Mouse (Mus musculus) hindbrain, postnatal 0 days (tissue): Measurements from ENCODE around the gene Ptch2. TPM values are rescaled to one million over a fixed set of nuclear protein-coding genes. Genes with fewer than 3 reads are reported as not detected.

ENCODE experiments used
- ATAC-seq: fragments of 200-750 bp; cut with Nextera tagmentation; 2 replicates; pipeline ENCODE4 v1.8.0; 2017; ENCODE audit warnings: mild to moderate bottlenecking, moderate TSS enrichment, moderate library complexity
- DNase-seq: peaks from one replicate; pipeline ENCODE4 v3.0.0-alpha.2; 2015; ENCODE audit warnings: low spot score
- H3K27ac ChIP-seq: fragments of 300-500 bp; sonication (generic); 2 replicates; pipeline ENCODE4 v1.5.1; 2014; ENCODE audit warnings: mild to moderate bottlenecking
- H3K27me3 ChIP-seq: fragments of 300-500 bp; sonication (generic); 2 replicates; pipeline ENCODE4 v1.6.1; 2014; ENCODE audit warnings: low read length, mixed read lengths; ENCODE audit not compliant: insufficient read depth
- H3K36me3 ChIP-seq: fragments of 300-500 bp; sonication (generic); 2 replicates; pipeline ENCODE4 v1.6.1; 2014; ENCODE audit warnings: low read length, mixed read lengths; ENCODE audit not compliant: insufficient read depth
- H3K4me1 ChIP-seq: fragments of 300-500 bp; sonication (generic); 2 replicates; pipeline ENCODE4 v1.6.1; 2014; ENCODE audit warnings: antibody characterized with exemption, low read length, mixed read lengths; ENCODE audit not compliant: insufficient read depth
- H3K4me2 ChIP-seq: fragments of 300-500 bp; sonication (generic); 2 replicates; pipeline ENCODE4 v1.6.1; 2014; ENCODE audit warnings: low read depth, mild to moderate bottlenecking, low read length, moderate library complexity, mixed read lengths
- H3K4me3 ChIP-seq: fragments of 300-500 bp; sonication (generic); 2 replicates; pipeline ENCODE4 v1.5.1; 2014; ENCODE audit warnings: low read length
- H3K9ac ChIP-seq: fragments of 300-500 bp; sonication (generic); replicated peaks from 2 replicates; pipeline ENCODE4 v1.6.1; 2014; ENCODE audit warnings: mild to moderate bottlenecking, low read length, moderate library complexity, mixed read lengths
- H3K9me3 ChIP-seq: fragments of 300-500 bp; sonication (generic); 2 replicates; pipeline ENCODE4 v1.6.1; 2016; ENCODE audit warnings: low read length, mixed read lengths
- CTCF ChIP-seq: IDR thresholded peaks from 2 replicates; pipeline ENCODE4 v1.5.1; 2016; ENCODE audit warnings: antibody characterized with exemption, control low read depth, low read depth
- WGBS: fragments of 180-500 bp; shearing (Covaris S2); extraction: QIAGEN DNeasy Blood & Tissue Kit; methylation state at CpG from one replicate; pipeline ENCODE4 v1.1.7; 2014; 5-methylcytosine and 5-hydroxymethylcytosine counted together
- polyA plus RNA-seq: library from polyadenylated mRNA; unstranded; fragments of >200 nt; fragmentation: Nextera tagmentation; extraction: Ambion mirVana; gene quantifications from 2 replicates; pipeline ENCODE4 v1.2.1, GENCODE M21; 2015
- total RNA-seq: library from RNA; depleted of rRNA; stranded (reverse); fragments of >200 nt; gene quantifications from 2 replicates; pipeline ENCODE4 v1.2.3, GENCODE M21; 2014

Gene Ptch2
- total and polyA plus RNA-seq, 2 experiments from 2014 or later = 4.1 to 18.8 TPM

GRCm38 (mm10) chr4:117113237-117113636 lies 17.4 kb downstream of the Ptch2 start:
- Histone ChIP-seq H3K4me1 (no peaks in the 10 kb centered on the region), H3K4me3 (no peak overlapping the region), H3K27ac (no peak overlapping the region), H3K4me2 (no peak overlapping the region), H3K9me3 (no peaks in the 10 kb centered on the region), H3K36me3 (peaks cover 36% of the 10 kb centered on the region), H3K27me3 (no peaks in the 10 kb centered on the region), H3K9ac (no peak overlapping the region)
- ATAC-seq (no peak), DNase-seq (no peak)
- WGBS = 71% methylated on average over 1 of the region's 1 CpGs
- no peak; the same call in 1 of the 2 replicates for TF ChIP-seq CTCF

- no peaks in the 10 kb centered on the region for H3K27me3 ChIP-seq
- TF ChIP-seq CTCF = no peak
- ATAC-seq (no peak), DNase-seq (no peak)
- H3K4me1 ChIP-seq = no peaks in the 10 kb centered on the region
- no peaks in the 10 kb centered on the region for H3K9me3 ChIP-seq
- no peak overlapping the region for H3K4me3 ChIP-seq
- H3K4me2 ChIP-seq = no peak overlapping the region
- no peak overlapping the region for H3K27ac ChIP-seq
- peaks cover 13% of the 10 kb centered on the region for H3K36me3 ChIP-seq
- no peak overlapping the region for H3K9ac ChIP-seq
- 88% methylated on average over 5 of the region's 5 CpGs for WGBS
Observed at GRCm38 (mm10) chr4:117115592-117115991, 19.7 kb downstream of the Ptch2 start.

GRCm38 (mm10) chr4:117117931-117118330 lies 22.1 kb downstream of the Ptch2 start:
- H3K4me3 ChIP-seq = no peak overlapping the region
- 93% methylated on average over 7 of the region's 7 CpGs for WGBS

GRCm38 (mm10) chr4:117119636-117120035 lies 23.8 kb downstream of the Ptch2 start:
- peaks cover 5% of the 10 kb centered on the region; the same call in 1 of the 2 replicates for H3K36me3 ChIP-seq
- DNase-seq (no peak), ATAC-seq (no peak)
- H3K27me3 ChIP-seq = no peaks in the 10 kb centered on the region
- H3K9me3 ChIP-seq = no peaks in the 10 kb centered on the region
- H3K9ac ChIP-seq = peak overlapping the region; percentile 69
- TF ChIP-seq CTCF = no peak
- WGBS = 80% methylated on average over 5 of the region's 5 CpGs
- H3K4me3 ChIP-seq = peak overlapping the region; percentile 61
- H3K4me2 ChIP-seq = peak overlapping the region; percentile 98
- H3K4me1 ChIP-seq = no peaks in the 10 kb centered on the region
- peak overlapping the region; percentile 92 for H3K27ac ChIP-seq

More at GRCm38 (mm10) chr4:117117931-117118330, 22.1 kb downstream of the Ptch2 start:
- no peak overlapping the region for H3K9ac ChIP-seq
- DNase-seq (no peak), ATAC-seq (no peak)
- H3K9me3 ChIP-seq = no peaks in the 10 kb centered on the region
- no peaks in the 10 kb centered on the region for H3K4me1 ChIP-seq
- no peaks in the 10 kb centered on the region for H3K27me3 ChIP-seq
- H3K27ac ChIP-seq = no peak overlapping the region
- H3K4me2 ChIP-seq = no peak overlapping the region
- no peak for TF ChIP-seq CTCF
- H3K36me3 ChIP-seq = peaks cover 6% of the 10 kb centered on the region; the same call in 1 of the 2 replicates

- no peaks in the 10 kb centered on the region for H3K27me3 ChIP-seq
- H3K9ac ChIP-seq = peak overlapping the region; percentile 69
- peak overlapping the region; percentile 98 for H3K4me2 ChIP-seq
- no peak for ATAC-seq
- no peak for DNase-seq
- peak overlapping the region; percentile 61 for H3K4me3 ChIP-seq
- TF ChIP-seq CTCF = no peak
- WGBS = 4% methylated on average over 10 of the region's 10 CpGs
- H3K36me3 ChIP-seq = peaks cover 1% of the 10 kb centered on the region; the same call in 1 of the 2 replicates
- H3K9me3 ChIP-seq = no peaks in the 10 kb centered on the region
- H3K4me1 ChIP-seq = peaks cover 2% of the 10 kb centered on the region
- peak overlapping the region; percentile 92 for H3K27ac ChIP-seq
Observed at GRCm38 (mm10) chr4:117120052-117120444, 24.2 kb downstream of the Ptch2 start.

GRCm38 (mm10) chr4:117120445-117121414 lies 24.9 kb downstream of the Ptch2 start:
- H3K27me3 ChIP-seq = no peaks in the 10 kb centered on the region
- H3K27ac ChIP-seq = peak overlapping the region; percentile 92
- peaks cover 7% of the 10 kb centered on the region for H3K4me1 ChIP-seq
- peak; percentile 96 for ATAC-seq
- H3K9me3 ChIP-seq = no peaks in the 10 kb centered on the region
- DNase-seq = peak; percentile 97
- under 1% methylated on average over 69 of the region's 69 CpGs for WGBS
- no peaks in the 10 kb centered on the region for H3K36me3 ChIP-seq
- peak; percentile 91 for TF ChIP-seq CTCF
- peak overlapping the region; percentile 61 for H3K4me3 ChIP-seq
- H3K9ac ChIP-seq = peak overlapping the region; percentile 69
- peak overlapping the region; percentile 98 for H3K4me2 ChIP-seq
